In the genomic region with DNA sequence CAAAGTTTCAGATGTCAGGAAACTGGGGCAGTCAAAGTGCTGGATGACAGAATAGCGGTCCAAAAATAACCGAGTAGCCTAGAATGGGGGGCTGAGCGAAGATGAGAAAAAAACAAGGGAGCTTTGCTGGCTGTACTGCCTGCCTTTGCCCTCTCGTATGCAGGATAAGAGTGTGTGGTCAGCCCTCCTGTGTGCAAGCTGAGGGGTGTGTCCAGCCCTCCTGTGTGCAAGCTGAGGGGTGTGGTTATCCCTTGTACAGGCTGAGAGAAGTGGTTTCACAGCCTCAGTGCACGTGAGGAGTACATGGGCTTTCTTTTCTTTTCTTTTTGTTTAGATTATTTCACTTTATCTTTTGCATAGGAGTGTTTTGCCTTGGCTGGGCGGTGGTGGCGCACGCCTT, we compare ENCODE assay signal across 13 mouse cellular contexts. TPM values are rescaled to one million over a fixed set of nuclear protein-coding genes. Genes with fewer than 3 reads are reported as not detected.
DNase-seq lines count a peak whose midpoint lies in the region; ATAC-seq lines count a peak whose summit lies in the region.
"Had no signal": no experiment of that assay in that cellular context is flagged by ENCODE, and none has a peak within 500 bp of the region (broad histone marks: within the 10 kb centered on the region; RNA-seq: fewer than 3 reads in every experiment).

No protein-coding gene starts in this region.

- H3K27ac ChIP-seq in heart, embryonic 14.5 days (replicated peaks in 1 of 2; ENCODE audit: control insufficient read depth in 1 of 2, insufficient read depth in 1 of 2, low read depth in 2 of 2, low read length in 2 of 2) = peak overlapping the region; percentile 5 to 64; a peak in 2 of 4 replicates
- peak overlapping the region; percentile 74 for H3K27ac ChIP-seq in lung, embryonic 15.5 days
- H3K27ac ChIP-seq: hindbrain, embryonic 13.5 days; left cerebral cortex, adult 2 months had no signal

- no peaks in the 10 kb centered on the region for H3K9me3 ChIP-seq in heart, embryonic 14.5 days (ENCODE audit: control insufficient read depth, low read length)
- no peaks in the 10 kb centered on the region for H3K9me3 ChIP-seq in lung, embryonic 15.5 days
- H3K9me3 ChIP-seq: hindbrain, embryonic 13.5 days had no signal

- DNase-seq in heart, postnatal 14 days = no peak
- DNase-seq in lung, postnatal 25 days (ENCODE audit: low spot score) = no peak
- DNase-seq in R1 (ENCODE audit: low read depth, low spot score) = peak; percentile 67
- no peak for DNase-seq in gastrocnemius, adult 18-20 months (ENCODE audit: low spot score)
- DNase-seq in adrenal gland, adult 2 months = no peak
- DNase-seq: cerebellum, adult 9-10 months; heart, adult 2 months; kidney, adult 2 months had no signal

- no peak for ATAC-seq in heart, embryonic 14.5 days (ENCODE audit: insufficient number of reproducible peaks, insufficient read depth, low FRiP score, low read depth)
- ATAC-seq in lung, embryonic 15.5 days (ENCODE audit: borderline replicate concordance, extremely low read depth, low FRiP score, low TSS enrichment) = peak; percentile 56
- 0 out of 2 replicates have a peak, but pooled peaks have one; percentile 45 for ATAC-seq in megakaryocyte-erythroid progenitor cell, adult 5-6 weeks (replicated peaks; ENCODE audit: low FRiP score, low TSS enrichment, poor library complexity, severe bottlenecking)

- peaks cover 18 to 23% of the 10 kb centered on the region in 2 experiments for H3K4me1 ChIP-seq in heart, embryonic 14.5 days (ENCODE audit: control insufficient read depth in 2 of 2, insufficient read depth in 2 of 2, low read length in 2 of 2)
- H3K4me1 ChIP-seq in lung, embryonic 15.5 days = peaks cover 21% of the 10 kb centered on the region
- H3K4me1 ChIP-seq: hindbrain, embryonic 13.5 days had no signal

- intact Hi-C loops in heart, postnatal 14 days (cut with DNase I) = no loop called here

- H3K4me2 ChIP-seq in heart, embryonic 14.5 days (ENCODE audit: low read length) = 0 out of 2 replicates have a peak overlapping the region, but pooled peaks have one; percentile 6
- H3K4me2 ChIP-seq in lung, embryonic 15.5 days = no peak overlapping the region
- H3K4me2 ChIP-seq: hindbrain, embryonic 13.5 days had no signal

- 50% methylated on average over 8 of the region's 8 CpGs for WGBS in heart, embryonic 14.5 days
- WGBS in lung, embryonic 15.5 days = 49% methylated on average over 8 of the region's 8 CpGs

- H3K4me3 ChIP-seq in heart, embryonic 14.5 days (ENCODE audit: control insufficient read depth in 1 of 2, insufficient read depth in 1 of 2, low read depth in 1 of 2, low read length in 2 of 2) = no peak overlapping the region
- H3K4me3 ChIP-seq in lung, embryonic 15.5 days = no peak overlapping the region
- H3K4me3 ChIP-seq: heart, adult 2 months; hindbrain, embryonic 13.5 days; left cerebral cortex, adult 2 months had no signal

- H3K36me3 ChIP-seq in heart, embryonic 14.5 days (ENCODE audit: control insufficient read depth, insufficient read depth, low read length) = no peaks in the 10 kb centered on the region
- no peaks in the 10 kb centered on the region for H3K36me3 ChIP-seq in lung, embryonic 15.5 days
- H3K36me3 ChIP-seq: hindbrain, embryonic 13.5 days had no signal

- H3K27me3 ChIP-seq in heart, embryonic 14.5 days (ENCODE audit: control insufficient read depth, insufficient read depth, low read length) = no peaks in the 10 kb centered on the region
- H3K27me3 ChIP-seq in lung, embryonic 15.5 days = no peaks in the 10 kb centered on the region
- H3K27me3 ChIP-seq: hindbrain, embryonic 13.5 days had no signal

- no peak overlapping the region for H3K9ac ChIP-seq in heart, embryonic 14.5 days (ENCODE audit: low read length)
- H3K9ac ChIP-seq in lung, embryonic 15.5 days = no peak overlapping the region
- H3K9ac ChIP-seq: hindbrain, embryonic 13.5 days had no signal

RNA-seq across cellular contexts. Expression of gene Zbtb9, which starts 22.6 kb away (rescaled TPM):
- polyA plus RNA-seq in heart, embryonic 14.5 days (2014; fragmentation: Nextera tagmentation; extraction: Ambion mirVana) = 6.8 TPM in 2 replicates
- 1 to 10 TPM; 1.7 to 3.3 TPM for total RNA-seq in heart, postnatal 14 days (2021)
- polyA plus RNA-seq in lung, embryonic 15.5 days (2015; fragmentation: Nextera tagmentation; extraction: Ambion mirVana) = 16.3 and 16.9 TPM in 2 replicates
- total RNA-seq in megakaryocyte-erythroid progenitor cell, adult 5-6 weeks (2014; fragmentation: Nextera tagmentation) = 5.5 and 14.6 TPM in 2 replicates
- total RNA-seq in megakaryocyte-erythroid progenitor cell, adult 5-6 weeks (2017) = 18.3 and 22.0 TPM in 2 replicates
- total RNA-seq in gastrocnemius, adult 18-20 months (2021) = under 1 TPM; 0.66 TPM
- total RNA-seq in adrenal gland, adult 2 months (2021) = 1 to 10 TPM; 4.6 to 8.7 TPM
- polyA plus RNA-seq in adrenal gland, adult 2 months (2012; rRNA removed) = 6.9 and 7.1 TPM in 2 replicates

RNA-seq across cellular contexts. Expression of gene Bak1, which starts 33.2 kb away (rescaled TPM):
- polyA plus RNA-seq in heart, embryonic 14.5 days (2014; fragmentation: Nextera tagmentation; extraction: Ambion mirVana) = 8.2 and 10.5 TPM in 2 replicates
- 10 to 100 TPM; 30.6 to 36.0 TPM for total RNA-seq in heart, postnatal 14 days (2021)
- polyA plus RNA-seq in lung, embryonic 15.5 days (2015; fragmentation: Nextera tagmentation; extraction: Ambion mirVana) = 5.2 and 6.0 TPM in 2 replicates
- total RNA-seq in megakaryocyte-erythroid progenitor cell, adult 5-6 weeks (2014; fragmentation: Nextera tagmentation) = 91.5 and 117 TPM in 2 replicates
- total RNA-seq in megakaryocyte-erythroid progenitor cell, adult 5-6 weeks (2017) = 37.5 and 38.6 TPM in 2 replicates
- total RNA-seq in gastrocnemius, adult 18-20 months (2021) = 10 to 100 TPM; 18.0 to 20.0 TPM
- 10 to 100 TPM; 35.0 to 41.6 TPM for total RNA-seq in adrenal gland, adult 2 months (2021)
- 45.3 and 57.4 TPM in 2 replicates for polyA plus RNA-seq in adrenal gland, adult 2 months (2012; rRNA removed)

RNA-seq across cellular contexts. Expression of gene Syngap1, which starts 54.5 kb away (rescaled TPM):
- polyA plus RNA-seq in heart, embryonic 14.5 days (2014; fragmentation: Nextera tagmentation; extraction: Ambion mirVana) = 1.5 TPM in 2 replicates
- total RNA-seq in heart, postnatal 14 days (2021) = 1 to 10 TPM; 7.3 to 7.7 TPM
- polyA plus RNA-seq in lung, embryonic 15.5 days (2015; fragmentation: Nextera tagmentation; extraction: Ambion mirVana) = 1.5 and 2.1 TPM in 2 replicates
- 18.2 and 33.6 TPM in 2 replicates for total RNA-seq in megakaryocyte-erythroid progenitor cell, adult 5-6 weeks (2014; fragmentation: Nextera tagmentation)
- total RNA-seq in megakaryocyte-erythroid progenitor cell, adult 5-6 weeks (2017) = 7.7 and 9.1 TPM in 2 replicates
- total RNA-seq in gastrocnemius, adult 18-20 months (2021) = 1 to 10 TPM; 2.2 to 2.8 TPM
- 10 to 100 TPM; 14.3 to 21.8 TPM for total RNA-seq in adrenal gland, adult 2 months (2021)
- 51.6 and 56.0 TPM in 2 replicates for polyA plus RNA-seq in adrenal gland, adult 2 months (2012; rRNA removed)

RNA-seq across cellular contexts. Expression of gene Cuta, which starts 56.2 kb away (rescaled TPM):
- 156 and 173 TPM in 2 replicates for polyA plus RNA-seq in heart, embryonic 14.5 days (2014; fragmentation: Nextera tagmentation; extraction: Ambion mirVana)
- 10 to 100 TPM; 91.1 to 91.8 TPM for total RNA-seq in heart, postnatal 14 days (2021)
- 182 and 184 TPM in 2 replicates for polyA plus RNA-seq in lung, embryonic 15.5 days (2015; fragmentation: Nextera tagmentation; extraction: Ambion mirVana)
- total RNA-seq in megakaryocyte-erythroid progenitor cell, adult 5-6 weeks (2014; fragmentation: Nextera tagmentation) = 154 and 184 TPM in 2 replicates
- total RNA-seq in megakaryocyte-erythroid progenitor cell, adult 5-6 weeks (2017) = 55.2 and 93.0 TPM in 2 replicates
- total RNA-seq in gastrocnemius, adult 18-20 months (2021) = 100 to 1,000 TPM; 103 to 109 TPM
- total RNA-seq in adrenal gland, adult 2 months (2021) = 100 to 1,000 TPM; 145 to 164 TPM
- polyA plus RNA-seq in adrenal gland, adult 2 months (2012; rRNA removed) = 378 and 381 TPM in 2 replicates
